Mouse (Mus musculus): ENCODE data around the gene Cnnm3.

- no peak for TF ChIP-seq CTCF (IDR thresholded peaks at IDR 0.05)
- no peak for TF ChIP-seq EP300 (IDR thresholded peaks at IDR 0.05)
Observed at GRCm38 (mm10) chr1:36533546-36533945, 21.9 kb downstream of the Cnnm3 start.
